Mouse (Mus musculus) embryonic fibroblast, embryonic 13.5 days (primary cell): ENCODE results near the gene Bcl2l15. TPM values are rescaled to one million over a fixed set of nuclear protein-coding genes. Genes with fewer than 3 reads are reported as not detected.

Source experiments
- H3K27ac ChIP-seq: 2 replicates; pipeline ENCODE4 v1.5.1; 2012; ENCODE audit warnings: low read length, control low read depth, inconsistent platforms; ENCODE audit not compliant: insufficient read depth
- H3K4me1 ChIP-seq: 2 replicates; pipeline ENCODE4 v1.6.1; 2011; ENCODE audit warnings: low read length; ENCODE audit not compliant: control insufficient read depth, insufficient read depth
- H3K4me3 ChIP-seq: 2 replicates; pipeline ENCODE4 v1.5.1; 2011; ENCODE audit warnings: mild to moderate bottlenecking, control low read depth, low read length; ENCODE audit not compliant: insufficient read depth
- CTCF ChIP-seq: IDR thresholded peaks from 2 replicates; pipeline ENCODE4 v1.5.1; 2011; ENCODE audit warnings: mild to moderate bottlenecking, control low read depth, low read length, moderate library complexity, borderline replicate concordance; ENCODE audit not compliant: insufficient read depth
- POLR2A ChIP-seq: IDR thresholded peaks from 2 replicates; pipeline ENCODE4 v1.6.1; 2011; ENCODE audit warnings: low read depth, mild to moderate bottlenecking, control low read depth, low read length, moderate library complexity
- polyA plus RNA-seq: library from polyadenylated mRNA; stranded (reverse); fragments of >200 nt; gene quantifications from 2 replicates; pipeline ENCODE4 v1.2.4, GENCODE M21; 2011; ENCODE audit warnings: low read depth; ENCODE audit not compliant: missing spikeins, insufficient read length

The Bcl2l15 gene
- polyA plus RNA-seq, 1 experiment: not detected

GRCm38 (mm10) chr3:103796389-103796788, 36.0 kb upstream of the Bcl2l15 start:
- TF ChIP-seq CTCF: no peak
- TF ChIP-seq POLR2A: no peak
- H3K4me3 ChIP-seq: no peak overlapping the region
- no peak overlapping the region for H3K27ac ChIP-seq
- no peaks in the 10 kb centered on the region for H3K4me1 ChIP-seq

- H3K4me3 ChIP-seq: no peak overlapping the region
- no peak overlapping the region for H3K27ac ChIP-seq
- TF ChIP-seq POLR2A (no peak), CTCF (no peak)
- H3K4me1 ChIP-seq: no peaks in the 10 kb centered on the region
Observed at GRCm38 (mm10) chr3:103799507-103799906, 32.9 kb upstream of the Bcl2l15 start.

GRCm38 (mm10) chr3:103801631-103802531, 30.5 kb upstream of the Bcl2l15 start:
- Histone ChIP-seq H3K4me3 (no peak overlapping the region), H3K4me1 (no peaks in the 10 kb centered on the region), H3K27ac (no peak overlapping the region)
- no peak for TF ChIP-seq POLR2A
- TF ChIP-seq CTCF: no peak

- H3K4me1 ChIP-seq: 0 out of 2 replicates have a peak, but pooled peaks cover under 1% of the 10 kb centered on the region
- H3K27ac ChIP-seq: no peak overlapping the region
- TF ChIP-seq POLR2A: no peak
- no peak overlapping the region for H3K4me3 ChIP-seq
Observed at GRCm38 (mm10) chr3:103802861-103803260, 29.5 kb upstream of the Bcl2l15 start.

GRCm38 (mm10) chr3:103805671-103806070, 26.7 kb upstream of the Bcl2l15 start:
- Histone ChIP-seq H3K27ac (no peak overlapping the region), H3K4me1 (peaks cover 2% of the 10 kb centered on the region; the same call in 1 of the 2 replicates), H3K4me3 (no peak overlapping the region)
- TF ChIP-seq CTCF (no peak), POLR2A (no peak)

- Histone ChIP-seq H3K4me1 (peaks cover 2% of the 10 kb centered on the region; the same call in 1 of the 2 replicates), H3K27ac (peak within 1 kb of the TSS; percentile 90), H3K4me3 (peak within 1 kb of the TSS; percentile 98)
- peak; percentile 88 for TF ChIP-seq POLR2A
- no peak for TF ChIP-seq CTCF
Observed at GRCm38 (mm10) chr3:103808891-103809798, 23.3 kb upstream of the Bcl2l15 start, which contains the start of the genes Dclre1b, Ap4b1 and Gm43064. Dclre1b (minus strand) TSS chr3:103809444. Ap4b1 (plus strand) TSS chr3:103809520. Gm43064 (plus strand) TSS chr3:103809573.

- Histone ChIP-seq H3K27ac (peak overlapping the region; percentile 90), H3K4me3 (peak overlapping the region; percentile 91), H3K4me1 (peaks cover 2% of the 10 kb centered on the region; the same call in 1 of the 2 replicates)
- TF ChIP-seq POLR2A (no peak), CTCF (no peak)
Observed at GRCm38 (mm10) chr3:103809799-103810150, 22.6 kb upstream of the Bcl2l15 start.

- TF ChIP-seq CTCF: no peak
- TF ChIP-seq POLR2A: no peak
- no peak overlapping the region for H3K4me3 ChIP-seq
- H3K4me1 ChIP-seq: peaks cover 2% of the 10 kb centered on the region; the same call in 1 of the 2 replicates
- H3K27ac ChIP-seq: no peak overlapping the region
Observed at GRCm38 (mm10) chr3:103810967-103811366, 21.4 kb upstream of the Bcl2l15 start.

- Histone ChIP-seq H3K27ac (no peak overlapping the region), H3K4me3 (no peak overlapping the region), H3K4me1 (peaks cover 12% of the 10 kb centered on the region)
- TF ChIP-seq CTCF (no peak), POLR2A (no peak)
Observed at GRCm38 (mm10) chr3:103827548-103827947, 4.9 kb upstream of the Bcl2l15 start.
